Mouse (Mus musculus) left cerebral cortex, postnatal 10 days (tissue): ENCODE data around the gene 4930404N11Rik. TPM values are rescaled to one million over a fixed set of nuclear protein-coding genes. Genes with fewer than 3 reads are reported as not detected.

Experiments
- DNase-seq, 2 experiments: peaks; one replicate each; pipeline ENCODE4 v3.0.0; 2021 to 2022; ENCODE audit warnings: low spot score in 2 of 2, mixed read lengths in 1 of 2; ENCODE audit errors: extremely low spot score in 1 of 2
- intact Hi-C: fragments of 180-260 bp; cut with DNase I; formaldehyde crosslinking; loops from one replicate; pipeline ENCODE4 v1.15.1; 2025
- total RNA-seq, 2 experiments: library from RNA; stranded (reverse); gene quantifications; 2 replicates each; pipeline ENCODE4 v1.2.3; 2021

4930404N11Rik gene
- total RNA-seq = 1 to 10 TPM; 1.2 to 1.7 TPM

DNA sequence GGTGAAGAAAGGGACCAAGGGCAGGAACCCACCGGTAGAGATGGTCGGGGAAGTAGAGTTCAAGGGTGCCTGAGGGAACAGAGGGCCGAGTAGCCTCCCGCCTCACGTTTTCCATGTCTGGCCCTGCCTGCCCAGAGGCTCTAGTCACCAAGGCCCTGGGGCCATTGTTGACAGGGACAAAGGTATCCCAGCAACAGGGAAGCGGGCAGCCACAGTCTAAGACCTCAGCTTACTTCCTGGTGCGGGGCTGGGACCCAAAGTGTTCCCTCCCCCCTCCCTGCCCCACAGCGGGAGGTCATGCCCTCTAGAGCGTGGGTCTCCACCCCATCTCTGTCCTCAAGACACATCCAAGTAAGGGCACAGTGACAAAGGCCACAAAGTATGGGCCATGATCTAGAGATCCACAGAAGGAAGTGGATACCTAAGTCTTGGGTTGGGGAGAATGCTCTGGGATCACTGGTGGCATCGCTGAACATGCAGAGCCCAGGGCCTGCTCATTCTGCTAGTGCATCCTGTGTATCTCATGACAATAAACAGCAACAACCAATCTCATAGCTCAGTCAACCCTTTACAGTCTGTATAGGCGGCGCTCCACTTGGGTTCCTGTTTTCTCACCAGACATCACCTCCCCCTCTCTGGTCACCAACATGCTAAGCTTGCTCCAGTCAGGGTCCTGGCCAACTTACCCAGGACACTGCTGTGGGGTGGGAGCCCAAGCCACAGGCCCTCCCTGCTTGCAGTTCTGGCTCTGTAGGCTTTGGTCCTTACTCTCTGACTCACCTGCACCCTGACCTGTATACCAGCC, at the start of gene 4930404N11Rik:
Gene 4930404N11Rik (minus strand): TSS at position 145 of the 805 bp plus-strand sequence.
- intact Hi-C loops = no loop called here
- no peak for DNase-seq

GRCm38 (mm10) chr10:81415146-81415545, 49.5 kb upstream of the 4930404N11Rik start:
- intact Hi-C loops = no loop called here
- no peak for DNase-seq

DNA sequence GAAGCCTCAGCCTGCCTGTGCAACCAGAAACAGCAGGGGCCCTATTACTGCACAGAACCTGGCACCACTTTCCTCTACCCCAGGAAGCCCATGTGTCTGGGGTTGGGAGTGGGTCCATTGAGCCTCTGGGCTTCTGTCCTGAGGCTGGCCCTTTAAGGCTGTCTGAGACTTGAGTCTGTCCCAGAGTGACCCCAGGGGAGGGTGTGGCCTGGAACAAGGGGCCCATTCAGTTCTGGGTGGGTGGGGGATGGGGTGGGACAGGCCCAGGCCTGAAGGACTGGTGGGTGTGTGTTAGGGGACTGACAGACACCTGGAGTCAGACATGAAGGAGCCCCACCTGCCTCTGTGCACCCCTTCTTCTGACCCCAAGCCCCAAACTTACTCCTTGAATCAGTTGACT, 49.1 kb upstream of the 4930404N11Rik start:
- DNase-seq = peak in 1 of 2 experiments; percentile 79

GRCm38 (mm10) chr10:81413310-81414261, 48.0 kb upstream of the 4930404N11Rik start:
- DNase-seq = peak; percentile 70 to 94
- intact Hi-C loops = no loop called here

More for the DNA sequence above, 49.1 kb upstream of the 4930404N11Rik start:
- intact Hi-C loops = no loop called here

DNA sequence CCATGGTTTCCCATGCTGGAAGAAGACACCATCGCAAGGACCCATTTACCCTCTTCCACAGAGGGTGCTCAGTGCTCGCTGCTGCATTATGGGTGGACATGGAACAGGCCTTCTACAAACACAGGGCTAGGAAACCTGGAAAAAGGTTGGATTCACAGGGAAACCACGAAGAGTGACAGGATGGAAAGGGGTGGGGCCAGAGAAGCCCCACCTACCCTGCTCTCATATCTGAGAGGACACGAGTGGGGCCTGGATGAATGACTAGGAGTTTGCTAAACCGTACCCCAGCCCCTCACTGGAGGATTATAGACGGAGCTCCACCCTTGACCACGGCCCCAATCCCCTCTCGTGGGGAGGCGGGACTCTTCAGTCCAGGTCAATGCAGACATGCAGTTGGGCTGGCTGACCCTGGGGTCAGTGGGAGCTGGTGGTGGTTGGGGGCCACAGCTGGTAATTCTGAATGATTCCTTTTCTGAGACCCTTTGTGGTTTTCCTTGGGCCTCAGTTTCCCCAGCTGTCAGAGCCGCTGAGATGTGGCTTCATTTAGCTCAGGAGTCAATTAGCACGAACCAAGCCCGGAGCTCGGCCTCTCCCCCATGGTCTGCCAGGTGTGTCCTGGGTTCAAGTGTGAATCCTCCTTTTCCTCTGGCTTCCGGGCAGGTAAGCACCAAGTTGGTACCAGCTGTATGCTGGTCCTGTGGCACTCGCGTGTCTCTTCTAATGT, 47.1 kb upstream of the 4930404N11Rik start:
- intact Hi-C loops = no loop called here
- DNase-seq = no peak

DNA sequence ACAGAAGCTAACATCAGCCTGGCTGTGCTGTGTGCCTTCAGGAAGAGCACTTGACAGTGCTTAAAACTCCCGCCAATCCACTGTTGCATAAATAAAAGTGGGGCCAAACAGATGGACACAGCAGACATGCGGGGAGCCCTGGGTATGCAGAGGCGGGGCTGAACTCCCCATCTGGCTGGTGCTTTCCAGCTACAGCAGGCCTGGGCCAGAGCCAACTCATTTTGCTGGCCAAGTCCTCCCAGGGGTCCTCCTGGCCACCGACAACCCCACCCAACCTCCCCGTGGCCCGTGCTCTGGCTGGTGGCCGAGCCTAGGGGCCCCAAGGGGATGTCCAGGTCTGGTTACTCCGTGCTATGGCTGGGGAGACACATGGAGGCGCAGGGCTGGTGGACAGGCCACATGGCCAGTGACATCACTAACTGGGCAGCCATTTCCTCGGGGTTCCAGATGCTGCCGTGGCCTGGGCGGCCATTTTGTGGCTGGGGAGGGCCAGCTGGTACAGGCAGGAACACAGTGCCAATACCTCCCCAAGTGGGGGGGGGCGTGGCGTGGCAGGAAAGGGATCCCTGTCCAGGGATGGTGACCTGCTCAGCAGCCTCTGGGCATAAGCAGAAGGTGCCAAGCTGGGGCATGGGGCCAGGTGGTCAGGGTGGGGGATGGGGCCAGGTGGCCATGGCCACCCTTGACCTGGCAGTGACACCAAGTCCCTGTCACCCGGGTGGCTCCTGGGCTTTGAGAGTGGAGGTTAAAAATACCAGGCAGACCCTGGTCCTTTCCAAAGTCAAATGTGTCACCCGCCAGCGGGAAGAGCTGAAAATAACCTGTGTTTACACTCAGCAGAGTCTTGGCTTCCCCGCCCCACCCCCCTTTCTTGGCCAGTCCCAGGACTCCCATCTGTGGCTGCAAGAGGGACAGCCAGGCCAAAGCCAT, 46.1 kb upstream of the 4930404N11Rik start:
- intact Hi-C loops = no loop called here
- peak in 1 of 2 experiments; percentile 93 for DNase-seq

DNA sequence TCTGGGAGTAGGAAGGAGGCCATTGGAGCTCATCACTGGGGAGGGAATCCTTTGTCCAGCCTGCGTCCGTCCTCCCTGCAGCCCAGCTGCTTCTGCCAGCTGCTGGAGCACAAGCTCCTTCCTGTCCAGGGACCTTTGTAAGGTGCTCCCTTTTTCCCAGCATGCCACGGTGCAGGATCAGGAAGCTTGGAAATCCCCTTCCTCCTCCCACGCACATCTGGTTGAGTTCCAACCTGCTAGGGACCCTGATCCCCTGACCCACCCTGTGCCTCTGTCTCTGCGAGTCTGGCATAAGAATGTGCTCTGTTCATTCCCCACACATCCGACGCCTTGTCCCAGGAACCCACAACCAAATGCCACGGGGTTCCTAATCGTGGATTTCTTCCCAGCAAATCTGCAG, 45.4 kb upstream of the 4930404N11Rik start:
- intact Hi-C loops = no loop called here

DNA sequence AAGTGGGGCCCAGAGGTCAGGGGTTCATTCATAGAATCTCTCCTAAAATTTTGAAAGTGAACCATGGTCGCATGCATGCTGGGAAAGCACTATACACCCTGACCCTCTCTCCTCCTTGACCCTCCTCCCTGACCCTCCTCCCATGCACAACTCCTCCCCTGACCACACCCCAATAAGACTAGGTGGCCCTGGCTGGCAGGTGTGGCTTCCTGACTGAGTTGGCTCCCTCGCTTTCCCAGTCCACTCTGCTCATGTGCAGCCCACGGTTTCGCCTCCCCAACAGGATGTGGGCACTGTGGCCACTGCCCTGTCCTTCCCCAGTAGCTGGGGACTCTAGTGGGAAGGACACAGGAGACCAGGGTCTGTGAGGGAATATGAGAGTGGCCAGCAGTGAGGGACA, 44.7 kb upstream of the 4930404N11Rik start:
- DNase-seq = no peak
- intact Hi-C loops = no loop called here

More for the DNA sequence above, 45.4 kb upstream of the 4930404N11Rik start:
- DNase-seq = peak in 1 of 2 experiments; percentile 71

- DNase-seq = no peak
- intact Hi-C loops = no loop called here
Measured at GRCm38 (mm10) chr10:81409330-81409729, 43.7 kb upstream of the 4930404N11Rik start.

DNA sequence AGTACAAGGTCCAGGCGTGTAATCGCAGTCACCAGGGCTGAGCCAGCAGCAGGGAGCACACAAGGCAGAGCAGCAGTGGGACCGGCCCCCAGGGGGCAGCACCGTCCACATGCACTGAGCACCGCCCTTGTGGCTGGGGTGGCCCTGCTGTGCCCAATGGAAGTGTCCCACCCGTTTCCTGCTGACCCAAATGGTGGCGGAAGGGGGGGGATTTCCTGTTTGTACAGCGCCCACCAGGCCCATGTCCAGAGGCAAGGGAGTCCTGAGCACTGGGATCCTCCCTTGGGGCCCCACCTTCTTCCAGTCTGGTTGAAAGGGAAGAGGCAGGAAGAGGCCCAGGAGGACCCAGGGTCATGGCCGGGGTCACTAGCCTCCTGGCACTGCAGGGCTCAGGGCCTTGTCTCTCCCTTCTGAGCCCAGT, 43.3 kb upstream of the 4930404N11Rik start:
- DNase-seq = peak in 1 of 2 experiments; percentile 94
- intact Hi-C loops = no loop called here

GRCm38 (mm10) chr10:81408424-81408729, 42.8 kb upstream of the 4930404N11Rik start:
- intact Hi-C loops = no loop called here
- no peak for DNase-seq

- peak; percentile 76 to 89 for DNase-seq
- intact Hi-C loops = no loop called here
Measured at GRCm38 (mm10) chr10:81407539-81408423, 42.2 kb upstream of the 4930404N11Rik start.

DNA sequence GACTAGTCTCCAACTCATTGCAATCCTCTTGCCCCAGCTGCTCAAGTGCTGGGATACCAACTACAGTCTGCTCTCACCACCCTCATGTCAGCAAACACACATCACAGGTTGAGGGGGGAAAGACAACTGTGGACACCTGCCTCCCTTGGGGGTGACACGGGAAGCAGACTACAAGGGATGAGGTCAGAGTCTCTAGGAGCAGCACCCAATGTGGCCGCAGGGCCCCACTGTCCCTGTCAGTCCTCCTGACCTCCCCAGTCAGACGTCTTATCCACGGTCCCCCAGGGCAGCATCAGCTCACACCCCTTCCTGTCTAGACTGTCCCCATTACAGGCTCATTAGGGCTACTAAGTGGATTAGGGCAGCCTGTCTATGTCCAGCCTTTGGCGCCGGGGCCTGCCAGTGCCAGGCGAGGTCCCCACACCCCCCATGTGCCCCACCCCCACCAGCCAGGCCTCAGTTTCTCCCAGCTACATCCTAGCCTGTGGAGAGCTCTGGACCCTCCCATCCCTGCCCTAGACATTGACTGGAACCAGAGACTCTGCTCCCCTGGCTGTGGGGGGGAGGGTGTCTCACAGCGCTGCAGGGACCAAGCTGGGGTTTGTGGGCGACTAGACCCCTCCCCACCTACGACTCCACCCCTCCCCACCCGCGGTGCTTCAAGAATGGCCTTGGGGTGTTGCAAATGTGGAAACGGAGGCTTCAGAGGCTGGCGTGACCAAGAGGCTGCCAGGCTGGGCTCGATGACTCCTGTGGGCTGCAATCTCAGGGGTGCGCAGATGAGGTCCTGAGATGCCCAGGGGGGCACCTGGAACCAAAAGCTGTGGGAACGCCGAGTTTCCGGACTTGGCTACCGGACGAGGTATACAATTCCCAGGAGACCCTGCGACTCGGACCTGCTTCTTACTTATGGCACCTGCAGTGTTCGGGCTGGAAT, 41.2 kb upstream of the 4930404N11Rik start:
- DNase-seq = no peak
- intact Hi-C loops = no loop called here

DNA sequence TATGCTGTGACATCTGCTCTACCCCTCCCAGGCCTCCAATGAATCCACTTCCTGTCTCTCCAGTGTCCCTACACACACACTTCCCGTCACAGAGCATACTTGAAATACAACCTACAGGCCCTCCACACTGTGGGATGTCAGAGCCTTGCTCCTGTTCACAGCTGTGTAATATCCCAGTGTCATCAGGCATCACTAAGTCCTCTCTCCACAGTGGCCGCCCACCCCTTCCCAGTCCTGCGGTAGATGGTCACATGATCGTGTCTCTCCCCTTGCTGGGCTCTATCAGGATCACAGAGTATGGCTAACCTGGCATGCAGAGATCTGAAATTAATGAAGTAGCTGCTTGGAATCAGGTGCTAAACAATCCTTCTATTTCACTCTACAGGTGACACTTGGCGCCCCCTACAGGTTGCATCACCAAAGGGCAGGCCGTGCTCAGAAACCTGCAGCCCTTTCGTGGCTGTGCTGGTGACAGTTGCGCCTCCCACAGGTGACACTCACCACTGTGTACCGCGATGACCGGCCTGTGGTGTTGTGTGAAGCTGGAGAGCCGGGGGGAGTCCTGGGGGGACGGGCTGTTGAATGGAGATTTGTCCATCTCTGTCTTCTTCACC, 40.1 kb upstream of the 4930404N11Rik start:
- intact Hi-C loops = no loop called here
- peak in 1 of 2 experiments; percentile 76 for DNase-seq

GRCm38 (mm10) chr10:81404720-81405119, 39.1 kb upstream of the 4930404N11Rik start:
- peak in 1 of 2 experiments; percentile 72 for DNase-seq
- intact Hi-C loops = no loop called here

- intact Hi-C loops = no loop called here
Measured at GRCm38 (mm10) chr10:81404082-81404481, 38.5 kb upstream of the 4930404N11Rik start.

More at GRCm38 (mm10) chr10:81404082-81404481, 38.5 kb upstream of the 4930404N11Rik start:
- DNase-seq = peak in 1 of 2 experiments; percentile 67
